Mouse (Mus musculus) stomach, postnatal 0 days (tissue): ENCODE measurements around the gene She.

Experiments
- CTCF ChIP-seq: IDR thresholded peaks from 2 replicates; pipeline ENCODE4 v1.5.1; 2016; ENCODE audit warnings: antibody characterized with exemption, low read depth, mild to moderate bottlenecking, moderate library complexity
- EP300 ChIP-seq: optimal IDR thresholded peaks from 2 replicates; pipeline ENCODE3; 2016; ENCODE audit warnings: antibody characterized with exemption

DNA sequence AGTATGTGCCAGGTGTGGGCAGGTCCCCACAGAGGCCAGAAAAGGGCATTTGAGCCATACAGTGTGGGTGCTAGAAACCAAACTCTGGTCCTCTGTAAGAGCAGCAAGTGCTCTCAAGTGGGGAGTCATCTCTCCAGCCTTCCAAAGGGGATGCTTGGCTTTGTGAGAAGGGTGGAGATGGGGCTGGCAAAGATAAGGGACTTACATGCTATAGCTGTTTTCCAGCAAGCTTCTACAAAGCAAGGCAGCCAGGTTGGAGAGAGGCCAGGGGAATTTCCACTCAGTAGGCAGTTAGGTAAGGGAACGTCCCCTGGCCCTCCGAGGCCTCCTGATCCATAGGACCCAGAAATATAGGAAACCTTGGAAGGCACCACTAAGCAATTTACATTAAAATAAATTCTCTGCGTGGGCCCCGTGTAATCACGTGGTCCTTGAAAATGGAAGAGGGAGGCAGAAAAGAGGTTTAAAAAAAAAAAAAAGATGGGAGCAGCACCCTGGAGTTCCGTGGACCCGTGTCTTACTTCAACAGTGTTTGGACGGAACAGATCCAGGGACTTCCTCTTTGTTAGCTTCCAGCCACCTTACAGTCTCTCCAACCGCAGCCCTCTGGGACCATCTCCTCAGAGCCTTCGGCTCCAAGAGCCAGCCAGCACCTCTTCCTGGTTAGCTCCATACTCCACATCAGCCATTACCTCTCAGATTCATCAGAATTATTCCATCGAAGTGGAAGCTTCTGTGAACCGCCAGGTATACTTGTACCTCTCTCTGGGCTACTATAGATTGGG is 10.7 kb upstream of the She start:
- TF ChIP-seq EP300, result no peak
- no peak for TF ChIP-seq CTCF
